Mouse (Mus musculus) spleen, adult 2 months (tissue): ENCODE measurements around the gene Lgr4. TPM values are rescaled to one million over a fixed set of nuclear protein-coding genes. Genes with fewer than 3 reads are reported as not detected.

Source experiments
- DNase-seq, 2 experiments: peaks; one replicate each; pipeline versions ENCODE4 v3.0.0 to v3.0.0-alpha.2; 2012 to 2021; ENCODE audit warnings: low spot score in 2 of 2, low read depth in 1 of 2
- H3K27ac ChIP-seq: fragments of 200-500 bp; 2 replicates; pipeline ENCODE4 v1.5.1; 2012; ENCODE audit warnings: low read length, inconsistent platforms; ENCODE audit not compliant: insufficient read depth
- H3K27me3 ChIP-seq: fragments of 200-500 bp; 2 replicates; pipeline ENCODE4 v1.6.1; 2012; ENCODE audit warnings: mild to moderate bottlenecking, moderate library complexity, low read length, inconsistent platforms; ENCODE audit not compliant: control insufficient read depth, insufficient read depth
- H3K36me3 ChIP-seq: fragments of 200-500 bp; 2 replicates; pipeline ENCODE4 v1.6.1; 2012; ENCODE audit warnings: mild to moderate bottlenecking, low read length, inconsistent platforms; ENCODE audit not compliant: control insufficient read depth, insufficient read depth
- H3K4me1 ChIP-seq: fragments of 200-500 bp; 2 replicates; pipeline ENCODE4 v1.6.1; 2011; ENCODE audit warnings: inconsistent platforms; ENCODE audit not compliant: control insufficient read depth, insufficient read depth, insufficient read length
- H3K4me3 ChIP-seq: fragments of 200-500 bp; 2 replicates; pipeline ENCODE4 v1.5.1; 2011; ENCODE audit warnings: mild to moderate bottlenecking, inconsistent platforms; ENCODE audit not compliant: insufficient read depth, insufficient read length; ENCODE audit errors: extremely low read depth
- CTCF ChIP-seq: fragments of 200-500 bp; IDR thresholded peaks from 2 replicates; pipeline ENCODE4 v1.5.1; 2011; ENCODE audit warnings: mild to moderate bottlenecking, inconsistent platforms; ENCODE audit not compliant: insufficient read depth, insufficient read length, insufficient replicate concordance; ENCODE audit errors: extremely low read depth
- POLR2A ChIP-seq: fragments of 200-500 bp; IDR thresholded peaks from 2 replicates; pipeline ENCODE4 v1.6.1; 2011; ENCODE audit warnings: low read depth, low read length, inconsistent platforms
- WGBS: fragments of 180-500 bp; shearing (Covaris S2); methylation state at CpG from one replicate; pipeline ENCODE4 v1.1.7; 2018; 5-methylcytosine and 5-hydroxymethylcytosine counted together
- polyA plus RNA-seq: library from polyadenylated mRNA; depleted of rRNA; stranded (reverse); fragments of >200 nt; gene quantifications from 2 replicates; pipeline ENCODE4 v1.2.3, GENCODE M21; 2012; rRNA removed

The Lgr4 gene
- polyA plus RNA-seq, 1 experiment: 0.65 TPM

GRCm38 (mm10) chr2:110036665-110037064 is 119.2 kb downstream of the Lgr4 start:
- 88% methylated on average over 4 of the region's 4 CpGs for WGBS
- TF ChIP-seq CTCF (no peak), POLR2A (no peak)
- H3K36me3 ChIP-seq: peaks cover 1% of the 10 kb centered on the region; the same call in 1 of the 2 replicates
- H3K27ac ChIP-seq: no peak overlapping the region
- no peaks in the 10 kb centered on the region for H3K4me1 ChIP-seq
- DNase-seq: no peak
- no peak overlapping the region for H3K4me3 ChIP-seq
- H3K27me3 ChIP-seq: no peaks in the 10 kb centered on the region

- TF ChIP-seq POLR2A (no peak), CTCF (no peak)
- WGBS: 94% methylated on average over 2 of the region's 2 CpGs
- no peaks in the 10 kb centered on the region for H3K27me3 ChIP-seq
These were observed 119.8 kb downstream of the Lgr4 start for GRCm38 (mm10) chr2:110037221-110037620.

GRCm38 (mm10) chr2:110038341-110038740 is 120.9 kb downstream of the Lgr4 start:
- no peak overlapping the region for H3K4me3 ChIP-seq
- H3K36me3 ChIP-seq: no peaks in the 10 kb centered on the region
- WGBS: 98% methylated on average over 5 of the region's 5 CpGs
- H3K4me1 ChIP-seq: no peaks in the 10 kb centered on the region
- no peak for DNase-seq
- no peaks in the 10 kb centered on the region for H3K27me3 ChIP-seq
- no peak overlapping the region for H3K27ac ChIP-seq
- TF ChIP-seq POLR2A (no peak), CTCF (no peak)

More at GRCm38 (mm10) chr2:110037221-110037620, 119.8 kb downstream of the Lgr4 start:
- H3K4me3 ChIP-seq: no peak overlapping the region
- H3K27ac ChIP-seq: no peak overlapping the region
- DNase-seq: no peak
- H3K4me1 ChIP-seq: no peaks in the 10 kb centered on the region
- H3K36me3 ChIP-seq: peaks cover 1% of the 10 kb centered on the region; the same call in 1 of the 2 replicates

GRCm38 (mm10) chr2:110042861-110043760 is 125.7 kb downstream of the Lgr4 start:
- WGBS: 94% methylated on average over 5 of the region's 5 CpGs
- H3K27ac ChIP-seq: no peak overlapping the region

GRCm38 (mm10) chr2:110058424-110058823 is 141.0 kb downstream of the Lgr4 start:
- H3K27me3 ChIP-seq: no peaks in the 10 kb centered on the region
- no peak overlapping the region for H3K27ac ChIP-seq
- no peaks in the 10 kb centered on the region for H3K36me3 ChIP-seq
- H3K4me3 ChIP-seq: no peak overlapping the region
- TF ChIP-seq CTCF: no peak
- TF ChIP-seq POLR2A: no peak
- 82% methylated on average over 4 of the region's 4 CpGs for WGBS
- H3K4me1 ChIP-seq: no peaks in the 10 kb centered on the region
- DNase-seq: no peak

More at GRCm38 (mm10) chr2:110042861-110043760, 125.7 kb downstream of the Lgr4 start:
- H3K4me1 ChIP-seq: no peaks in the 10 kb centered on the region
- peaks cover 2% of the 10 kb centered on the region for H3K36me3 ChIP-seq
- H3K27me3 ChIP-seq: no peaks in the 10 kb centered on the region
- DNase-seq: no peak
- no peak overlapping the region for H3K4me3 ChIP-seq
- TF ChIP-seq CTCF (no peak), POLR2A (no peak)

GRCm38 (mm10) chr2:110063131-110063530 is 145.7 kb downstream of the Lgr4 start:
- H3K36me3 ChIP-seq: no peaks in the 10 kb centered on the region
- WGBS: 77% methylated on average over 1 of the region's 1 CpGs
- no peak for DNase-seq
- H3K27me3 ChIP-seq: no peaks in the 10 kb centered on the region
- H3K4me3 ChIP-seq: no peak overlapping the region
- TF ChIP-seq POLR2A (no peak), CTCF (no peak)
- no peaks in the 10 kb centered on the region for H3K4me1 ChIP-seq
- no peak overlapping the region for H3K27ac ChIP-seq

Other genes starting within 250 kb of the Lgr4 start
- gene Bdnf, start 242.9 kb upstream of the Lgr4 start, polyA plus RNA-seq: 0.01 and 0.02 TPM in 2 replicates
- gene Lin7c, start 26.8 kb upstream of the Lgr4 start, polyA plus RNA-seq: 2.9 and 3.3 TPM in 2 replicates
- gene Ccdc34, start 100.2 kb downstream of the Lgr4 start, polyA plus RNA-seq: 3.3 and 4.6 TPM in 2 replicates